Mouse (Mus musculus) splenic B cell, adult 2 months (primary cell): ENCODE measurements around the gene Dpm3.

Experiments used
- DNase-seq: peaks from one replicate; pipeline ENCODE4 v3.0.0-alpha.2; 2011; ENCODE audit warnings: low read depth, low spot score
- H3K27me3 ChIP-seq: 2 replicates; pipeline ENCODE4 v1.6.1; 2012; ENCODE audit warnings: mild to moderate bottlenecking, low read length, moderate library complexity, mixed read lengths; ENCODE audit not compliant: control insufficient read depth, poor library complexity, insufficient read depth, severe bottlenecking
- H3K36me3 ChIP-seq: 2 replicates; pipeline ENCODE4 v1.6.1; 2012; ENCODE audit warnings: mild to moderate bottlenecking, low read length, moderate library complexity, mixed read lengths; ENCODE audit not compliant: control insufficient read depth, poor library complexity, insufficient read depth, severe bottlenecking

The Dpm3 gene

GRCm38 (mm10) chr3:89244158-89244981, 14.8 kb upstream of the Dpm3 start:
- H3K27me3 ChIP-seq, result no peaks in the 10 kb centered on the region
- peaks cover 3% of the 10 kb centered on the region; the same call in 1 of the 2 replicates for H3K36me3 ChIP-seq
- peak; percentile 63 for DNase-seq

- peak; percentile 64 for DNase-seq
- H3K36me3 ChIP-seq, result peaks cover 4% of the 10 kb centered on the region; the same call in 1 of the 2 replicates
- no peaks in the 10 kb centered on the region for H3K27me3 ChIP-seq
Observed at GRCm38 (mm10) chr3:89244982-89245687, 14.0 kb upstream of the Dpm3 start.

GRCm38 (mm10) chr3:89245688-89246171, 13.4 kb upstream of the Dpm3 start, which contains the start of gene Krtcap2:
Gene Krtcap2, plus strand, starts transcription at chr3:89245966.
- Histone ChIP-seq H3K36me3 (peaks cover 4% of the 10 kb centered on the region; the same call in 1 of the 2 replicates), H3K27me3 (no peaks in the 10 kb centered on the region)
- peak; percentile 58 for DNase-seq

- Histone ChIP-seq H3K27me3 (no peaks in the 10 kb centered on the region), H3K36me3 (peaks cover 4% of the 10 kb centered on the region; the same call in 1 of the 2 replicates)
- DNase-seq, result peak; percentile 91
Observed at GRCm38 (mm10) chr3:89246261-89247100, 12.7 kb upstream of the Dpm3 start, which contains the start of gene Trim46. Gene Trim46, minus strand, starts transcription at chr3:89246309.

- DNase-seq, result no peak
- Histone ChIP-seq H3K36me3 (peaks cover 4% of the 10 kb centered on the region; the same call in 1 of the 2 replicates), H3K27me3 (no peaks in the 10 kb centered on the region)
Observed at GRCm38 (mm10) chr3:89247466-89247865, 11.7 kb upstream of the Dpm3 start.

- Histone ChIP-seq H3K36me3 (peaks cover 4% of the 10 kb centered on the region; the same call in 1 of the 2 replicates), H3K27me3 (no peaks in the 10 kb centered on the region)
- peak; percentile 86 for DNase-seq
Observed at GRCm38 (mm10) chr3:89250435-89251040, 8.6 kb upstream of the Dpm3 start.

- Histone ChIP-seq H3K36me3 (peaks cover 4% of the 10 kb centered on the region; the same call in 1 of the 2 replicates), H3K27me3 (no peaks in the 10 kb centered on the region)
- peak; percentile 82 for DNase-seq
Observed at GRCm38 (mm10) chr3:89251365-89251895, 7.7 kb upstream of the Dpm3 start.

GRCm38 (mm10) chr3:89254994-89255393, 4.2 kb upstream of the Dpm3 start:
- DNase-seq, result no peak
- Histone ChIP-seq H3K36me3 (no peaks in the 10 kb centered on the region), H3K27me3 (no peaks in the 10 kb centered on the region)

- Histone ChIP-seq H3K36me3 (no peaks in the 10 kb centered on the region), H3K27me3 (no peaks in the 10 kb centered on the region)
- no peak for DNase-seq
Observed at GRCm38 (mm10) chr3:89256177-89256576, 3.0 kb upstream of the Dpm3 start.

GRCm38 (mm10) chr3:89260211-89260610, 1.1 kb downstream of the Dpm3 start:
- no peak for DNase-seq
- Histone ChIP-seq H3K27me3 (no peaks in the 10 kb centered on the region), H3K36me3 (no peaks in the 10 kb centered on the region)

GRCm38 (mm10) chr3:89262417-89262816, 3.3 kb downstream of the Dpm3 start:
- no peak for DNase-seq
- Histone ChIP-seq H3K36me3 (no peaks in the 10 kb centered on the region; the same call in 1 of the 2 replicates), H3K27me3 (no peaks in the 10 kb centered on the region)

GRCm38 (mm10) chr3:89266439-89266893, 7.3 kb downstream of the Dpm3 start:
- no peaks in the 10 kb centered on the region for H3K27me3 ChIP-seq
- DNase-seq, result peak; percentile 80
- no peaks in the 10 kb centered on the region; the same call in 1 of the 2 replicates for H3K36me3 ChIP-seq

- H3K36me3 ChIP-seq, result no peaks in the 10 kb centered on the region; the same call in 1 of the 2 replicates
- no peaks in the 10 kb centered on the region for H3K27me3 ChIP-seq
- DNase-seq, result no peak
Observed at GRCm38 (mm10) chr3:89268916-89269315, 9.8 kb downstream of the Dpm3 start.
